Mouse (Mus musculus) heart, embryonic 12.5 days (tissue): ENCODE measurements around the gene Gpr88. TPM values are rescaled to one million over a fixed set of nuclear protein-coding genes. Genes with fewer than 3 reads are reported as not detected.

Experiments
- ATAC-seq: fragments of 200-750 bp; cut with Nextera tagmentation; 2 replicates; pipeline ENCODE4 v1.8.0; 2017; ENCODE audit warnings: moderate TSS enrichment, moderate library complexity; ENCODE audit not compliant: insufficient number of reproducible peaks, low FRiP score
- H3K27ac ChIP-seq: fragments of 300-500 bp; sonication (generic); 2 replicates; pipeline ENCODE4 v1.5.1; 2016; ENCODE audit warnings: mild to moderate bottlenecking, moderate library complexity; ENCODE audit not compliant: poor library complexity, severe bottlenecking
- H3K27me3 ChIP-seq: fragments of 300-500 bp; sonication (generic); replicated peaks from 2 replicates; pipeline ENCODE4 v1.6.1; 2016; ENCODE audit warnings: mild to moderate bottlenecking, moderate library complexity
- H3K36me3 ChIP-seq: fragments of 300-500 bp; sonication (generic); 2 replicates; pipeline ENCODE4 v1.6.1; 2016; ENCODE audit warnings: mild to moderate bottlenecking, moderate library complexity
- H3K4me1 ChIP-seq: fragments of 300-500 bp; sonication (generic); replicated peaks from 2 replicates; pipeline ENCODE4 v1.6.1; 2016; ENCODE audit warnings: mild to moderate bottlenecking
- H3K4me2 ChIP-seq: fragments of 300-500 bp; sonication (generic); 2 replicates; pipeline ENCODE4 v1.6.1; 2016; ENCODE audit warnings: mild to moderate bottlenecking, moderate library complexity
- H3K4me3 ChIP-seq: fragments of 300-500 bp; sonication (generic); 2 replicates; pipeline ENCODE4 v1.5.1; 2016; ENCODE audit warnings: mild to moderate bottlenecking
- H3K9ac ChIP-seq: fragments of 300-500 bp; sonication (generic); 2 replicates; pipeline ENCODE4 v1.6.1; 2016; ENCODE audit warnings: mild to moderate bottlenecking, moderate library complexity
- H3K9me3 ChIP-seq: fragments of 300-500 bp; sonication (generic); replicated peaks from 2 replicates; pipeline ENCODE4 v1.6.1; 2016; ENCODE audit warnings: mild to moderate bottlenecking, moderate library complexity
- WGBS: fragments of 180-500 bp; shearing (Covaris S2); methylation state at CpG from one replicate; pipeline ENCODE4 v1.1.7; 2016; 5-methylcytosine and 5-hydroxymethylcytosine counted together
- polyA plus RNA-seq: library from polyadenylated mRNA; unstranded; fragments of >200 nt; fragmentation: Nextera tagmentation; extraction: Ambion mirVana; gene quantifications from 2 replicates; pipeline ENCODE4 v1.2.1, GENCODE M21; 2016

Gpr88 gene
- polyA plus RNA-seq, 1 experiment from 2014 or later = not detected

DNA sequence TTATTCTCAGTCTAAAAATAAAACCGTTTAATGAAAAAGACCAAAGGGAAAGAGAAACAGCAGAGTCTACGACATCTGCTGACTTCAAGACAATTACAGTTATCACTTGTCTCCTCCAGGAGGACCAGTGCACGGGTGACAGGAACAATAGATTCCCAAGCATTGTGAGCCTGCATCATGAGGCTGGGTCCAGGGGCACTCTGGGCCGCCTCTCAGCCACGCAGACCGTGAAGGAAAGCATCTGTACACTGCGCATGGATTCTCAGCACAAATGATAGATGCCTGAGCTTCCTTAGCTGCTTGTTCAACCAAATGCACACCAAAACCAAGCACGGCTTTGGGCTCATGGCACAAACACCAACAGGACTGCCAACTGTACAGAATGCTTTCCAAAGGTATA lies 23.8 kb upstream of the Gpr88 start:
- Histone ChIP-seq H3K9ac (no peak overlapping the region), H3K4me3 (no peak overlapping the region), H3K36me3 (no peaks in the 10 kb centered on the region; the same call in 1 of the 2 replicates), H3K27ac (no peak overlapping the region), H3K4me2 (no peak overlapping the region), H3K27me3 (no peaks in the 10 kb centered on the region), H3K4me1 (peaks cover 3% of the 10 kb centered on the region; the same call in 1 of the 2 replicates), H3K9me3 (no peaks in the 10 kb centered on the region)
- WGBS = 82% methylated on average over 8 of the region's 8 CpGs
- ATAC-seq = no peak

DNA sequence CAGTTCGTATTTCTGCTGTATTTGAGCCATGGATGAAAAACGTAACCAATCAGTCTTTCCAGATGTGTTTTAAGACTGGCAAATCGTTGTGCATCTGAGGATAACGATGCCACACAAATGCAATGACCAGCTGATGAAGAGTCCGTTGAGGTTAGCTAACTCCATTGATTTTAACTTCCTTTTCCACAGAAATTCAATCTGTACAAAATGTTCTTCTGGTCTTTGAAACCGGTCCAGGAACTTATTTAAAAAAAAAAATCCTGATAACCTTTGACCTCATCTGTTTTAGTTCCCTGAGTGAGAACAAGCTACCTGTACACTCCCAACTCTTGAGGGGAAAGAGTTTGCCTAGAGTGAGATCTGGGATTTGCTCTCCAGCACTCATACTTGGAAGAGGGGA lies 18.4 kb upstream of the Gpr88 start:
- H3K4me3 ChIP-seq = no peak overlapping the region
- no peak overlapping the region for H3K9ac ChIP-seq
- H3K4me1 ChIP-seq = no peaks in the 10 kb centered on the region
- no peaks in the 10 kb centered on the region for H3K36me3 ChIP-seq
- H3K9me3 ChIP-seq = no peaks in the 10 kb centered on the region
- no peak overlapping the region for H3K27ac ChIP-seq
- no peaks in the 10 kb centered on the region for H3K27me3 ChIP-seq
- no peak for ATAC-seq
- 83% methylated on average over 6 of the region's 6 CpGs for WGBS
- H3K4me2 ChIP-seq = no peak overlapping the region

DNA sequence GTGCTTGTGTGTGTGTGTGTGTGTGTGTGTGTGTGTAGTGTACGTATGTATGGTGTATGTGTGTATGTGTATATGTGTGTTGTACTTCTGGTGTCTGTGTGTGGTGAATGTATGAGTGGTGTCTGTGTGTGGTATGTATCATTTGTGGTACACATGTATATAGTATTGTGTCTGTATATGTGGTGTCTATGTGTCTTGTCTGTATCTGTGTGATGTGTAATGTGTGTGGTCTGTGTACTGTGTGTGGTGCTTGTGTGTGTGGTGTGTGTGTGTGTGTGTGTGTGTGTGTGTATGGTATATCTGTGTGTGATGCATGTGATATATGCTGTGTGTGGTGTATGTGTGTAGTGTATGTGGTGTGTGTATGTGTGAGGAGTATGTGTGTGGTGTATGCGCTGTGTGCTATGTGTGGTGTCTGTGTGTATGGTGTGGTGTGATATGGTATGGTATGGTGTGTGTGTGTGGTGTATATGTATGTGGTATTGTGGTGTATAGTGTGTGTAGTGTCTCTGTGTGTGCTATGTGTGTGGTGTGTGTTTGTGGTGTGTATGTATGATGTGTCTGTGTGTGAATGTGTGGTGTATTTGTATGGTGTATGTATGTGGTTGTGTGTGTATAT lies 13.8 kb upstream of the Gpr88 start:
- Histone ChIP-seq H3K36me3 (no peaks in the 10 kb centered on the region), H3K4me2 (no peak overlapping the region), H3K9me3 (no peaks in the 10 kb centered on the region), H3K4me1 (no peaks in the 10 kb centered on the region), H3K27me3 (no peaks in the 10 kb centered on the region), H3K27ac (no peak overlapping the region), H3K4me3 (no peak overlapping the region), H3K9ac (no peak overlapping the region)
- no peak for ATAC-seq
- WGBS = 91% methylated on average over 2 of the region's 2 CpGs

DNA sequence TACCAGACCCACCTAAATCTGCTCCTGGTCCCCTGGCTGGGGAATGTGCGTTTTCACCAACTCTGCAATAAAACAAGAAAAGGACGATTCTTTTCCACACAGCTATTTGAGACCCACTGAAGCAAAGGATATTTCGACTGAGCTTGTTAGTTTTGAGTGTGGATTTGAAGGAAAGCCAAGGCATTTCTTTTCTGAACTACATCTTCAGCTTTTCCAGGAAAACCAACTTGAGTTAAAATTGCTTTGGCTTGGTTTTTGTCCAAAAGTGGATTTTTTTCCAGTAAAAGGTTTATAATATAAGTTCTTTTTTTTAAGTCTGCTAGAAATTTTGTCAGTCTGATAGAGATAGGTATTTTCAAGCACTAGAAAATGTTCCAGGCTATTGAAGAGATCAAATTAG lies 13.1 kb upstream of the Gpr88 start:
- Histone ChIP-seq H3K27me3 (no peaks in the 10 kb centered on the region), H3K4me3 (no peak overlapping the region), H3K4me2 (no peak overlapping the region), H3K9ac (no peak overlapping the region), H3K9me3 (no peaks in the 10 kb centered on the region), H3K36me3 (no peaks in the 10 kb centered on the region), H3K27ac (no peak overlapping the region), H3K4me1 (no peaks in the 10 kb centered on the region)
- 87% methylated on average over 3 of the region's 3 CpGs for WGBS
- no peak for ATAC-seq

DNA sequence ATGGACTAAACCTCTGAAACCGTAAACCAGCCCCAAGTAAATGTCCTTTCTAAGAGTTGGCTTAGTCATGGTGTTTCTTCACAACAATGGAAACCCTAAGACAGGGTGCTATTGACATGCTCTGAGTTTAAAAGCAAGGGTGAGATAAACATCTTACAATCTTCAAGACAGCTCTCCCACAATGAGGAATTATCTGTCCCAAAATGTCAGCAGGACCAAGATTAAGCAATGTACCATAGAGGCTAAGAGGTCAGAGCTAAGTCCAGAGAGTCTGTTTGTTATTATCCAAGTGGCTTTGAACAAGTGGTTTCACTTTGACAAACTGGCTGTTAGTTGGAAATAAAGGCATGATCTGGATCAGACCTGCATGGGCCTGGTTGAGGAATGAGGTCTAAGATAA lies 10.7 kb upstream of the Gpr88 start:
- Histone ChIP-seq H3K4me2 (no peak overlapping the region), H3K9ac (no peak overlapping the region), H3K27me3 (no peaks in the 10 kb centered on the region), H3K4me1 (no peaks in the 10 kb centered on the region), H3K27ac (no peak overlapping the region), H3K36me3 (no peaks in the 10 kb centered on the region), H3K4me3 (no peak overlapping the region), H3K9me3 (no peaks in the 10 kb centered on the region)
- no peak for ATAC-seq
- WGBS = 75% methylated on average over 1 of the region's 1 CpGs

DNA sequence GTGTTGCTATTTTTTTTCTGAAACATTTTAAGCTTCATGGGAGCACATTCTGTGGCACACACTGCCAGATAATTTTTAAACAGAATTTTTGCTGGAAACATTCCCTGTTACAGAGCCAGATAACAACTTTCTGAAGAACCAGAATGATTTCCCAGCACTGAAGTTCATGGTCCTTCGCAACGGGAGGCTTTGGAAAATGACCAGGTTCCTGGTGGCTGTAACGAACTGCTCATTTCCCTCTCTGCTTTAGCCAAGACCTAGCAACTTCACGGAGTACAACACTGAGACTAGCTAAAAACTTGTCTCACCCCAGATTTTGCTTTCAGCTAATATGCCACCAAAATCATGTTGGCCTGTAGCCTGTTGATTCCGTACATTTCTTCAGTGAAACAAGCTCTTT lies 9.8 kb upstream of the Gpr88 start:
- no peak overlapping the region for H3K27ac ChIP-seq
- H3K4me3 ChIP-seq = no peak overlapping the region
- H3K9me3 ChIP-seq = no peaks in the 10 kb centered on the region
- no peaks in the 10 kb centered on the region for H3K4me1 ChIP-seq
- H3K4me2 ChIP-seq = no peak overlapping the region
- no peak for ATAC-seq
- H3K36me3 ChIP-seq = no peaks in the 10 kb centered on the region
- WGBS = 82% methylated on average over 5 of the region's 5 CpGs
- H3K9ac ChIP-seq = no peak overlapping the region
- no peaks in the 10 kb centered on the region for H3K27me3 ChIP-seq

DNA sequence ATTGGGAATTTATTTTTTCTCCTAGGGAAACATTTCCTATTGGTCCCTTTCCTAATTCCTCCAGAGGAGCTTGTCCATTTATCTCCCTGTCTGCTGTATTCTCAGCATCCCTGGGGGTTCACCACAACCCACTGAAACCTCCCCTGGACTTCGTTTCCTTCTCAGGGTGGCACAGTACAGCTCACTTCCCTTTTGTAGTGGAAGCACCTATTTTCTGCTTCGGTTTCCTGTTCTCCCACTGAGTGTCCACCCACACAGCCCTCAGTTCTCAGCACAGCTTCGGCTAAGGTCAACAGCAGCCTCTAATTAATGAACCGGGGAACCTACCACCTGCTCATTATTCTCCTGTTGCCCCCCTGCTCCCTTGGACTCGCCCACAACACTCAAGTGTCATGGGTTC lies 2.8 kb upstream of the Gpr88 start:
- no peak overlapping the region for H3K27ac ChIP-seq
- no peak overlapping the region for H3K4me3 ChIP-seq
- H3K4me1 ChIP-seq = peaks cover 22% of the 10 kb centered on the region
- whole genome bisulfite sequencing = 64% methylated on average over 5 of the region's 5 CpGs
- no peak overlapping the region for H3K9ac ChIP-seq
- no peak overlapping the region for H3K4me2 ChIP-seq
- no peak for ATAC-seq
- no peaks in the 10 kb centered on the region for H3K36me3 ChIP-seq
- no peaks in the 10 kb centered on the region for H3K9me3 ChIP-seq
- peaks cover 47% of the 10 kb centered on the region for H3K27me3 ChIP-seq

DNA sequence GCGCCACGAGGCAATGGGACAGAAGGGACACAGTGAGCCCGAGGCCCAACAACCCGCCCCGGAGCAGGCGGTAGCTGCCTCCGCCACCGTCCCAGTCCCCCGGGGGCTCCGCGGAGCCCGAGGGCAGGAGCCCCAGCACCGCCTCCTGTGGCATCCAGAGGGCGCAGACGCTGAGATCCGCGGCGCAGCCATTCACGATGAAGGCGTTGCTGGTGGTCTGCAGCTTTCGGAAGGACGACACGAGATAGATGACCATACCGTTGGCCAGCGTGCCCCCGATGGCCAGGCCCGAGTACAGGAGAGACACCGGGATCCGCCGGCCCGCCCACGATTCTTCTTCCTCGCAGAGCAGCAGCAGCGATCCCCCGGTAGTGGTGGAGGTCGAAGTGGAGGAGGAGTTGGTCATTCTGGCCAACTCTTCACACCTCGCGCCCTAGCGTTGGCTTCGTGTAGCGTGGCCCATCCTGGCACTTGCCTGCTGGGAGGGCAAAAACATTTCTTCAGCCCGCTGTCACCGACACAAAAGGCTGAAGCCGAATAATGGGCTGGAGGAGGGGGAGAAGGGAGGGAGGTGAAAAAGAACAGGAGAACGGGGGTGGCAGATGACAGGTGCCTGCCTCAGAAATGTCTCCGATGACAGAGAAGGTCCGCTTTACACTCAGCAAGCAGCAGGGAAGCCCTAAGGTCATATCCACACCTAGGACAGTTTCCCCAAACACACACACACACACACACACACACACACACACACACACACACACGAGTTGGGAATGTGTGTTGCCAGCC lies 855 bp downstream of the Gpr88 start:
- Histone ChIP-seq H3K27me3 (peaks cover 67% of the 10 kb centered on the region), H3K27ac (no peak overlapping the region), H3K4me2 (peak overlapping the region; percentile 99), H3K9me3 (no peaks in the 10 kb centered on the region), H3K4me3 (peak overlapping the region; percentile 62), H3K9ac (peak overlapping the region; percentile 60; the same call in 1 of the 2 replicates), H3K4me1 (peaks cover 23% of the 10 kb centered on the region), H3K36me3 (no peaks in the 10 kb centered on the region)
- peak; percentile 46 for ATAC-seq
- under 1% methylated on average over 48 of the region's 48 CpGs for WGBS

DNA sequence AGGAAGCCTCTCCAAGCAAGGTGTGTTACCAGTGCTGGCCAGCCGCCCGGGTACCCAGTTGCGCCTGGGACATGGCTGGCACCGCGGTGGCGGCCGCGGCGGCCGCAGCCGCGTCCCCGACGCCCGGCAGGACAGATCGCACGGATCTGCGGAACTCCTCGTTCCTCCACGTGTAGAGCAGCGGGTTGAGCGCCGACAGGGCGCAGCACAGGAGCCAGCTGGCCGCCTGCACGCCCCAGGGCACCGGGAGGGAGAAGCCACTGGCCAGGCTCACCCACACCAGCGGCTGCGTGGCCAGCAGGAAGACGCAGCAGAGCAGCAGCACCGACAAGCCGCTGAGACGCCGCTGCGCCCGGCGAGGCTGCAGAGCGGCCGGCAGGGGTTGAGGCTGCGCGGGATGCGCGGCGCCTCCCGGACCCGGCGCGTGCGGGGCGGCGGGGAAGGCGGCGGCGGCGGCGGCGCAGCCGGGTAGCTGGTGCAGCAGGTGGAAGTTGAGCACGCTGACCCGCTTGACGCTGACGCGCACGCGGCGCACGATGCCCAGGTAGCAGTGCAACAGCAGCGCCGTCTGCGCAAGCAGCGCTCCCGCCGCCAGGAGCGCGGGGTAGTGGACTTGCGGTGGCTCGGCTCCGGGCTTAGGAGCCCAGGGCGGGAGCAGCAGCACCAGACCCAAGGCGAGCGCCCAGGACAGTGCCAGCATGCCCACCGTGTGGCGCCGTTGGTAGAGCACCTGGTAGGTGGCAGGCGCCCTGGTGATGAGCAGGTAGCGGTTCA lies 1.6 kb downstream of the Gpr88 start:
- under 1% methylated on average over 76 of the region's 86 CpGs for WGBS
- Histone ChIP-seq H3K4me2 (peak overlapping the region; percentile 99), H3K27ac (no peak overlapping the region), H3K36me3 (no peaks in the 10 kb centered on the region), H3K27me3 (peaks cover 73% of the 10 kb centered on the region), H3K4me3 (peak overlapping the region; percentile 62), H3K4me1 (peaks cover 23% of the 10 kb centered on the region), H3K9me3 (no peaks in the 10 kb centered on the region), H3K9ac (peak overlapping the region; percentile 60)
- ATAC-seq = peak; percentile 59

DNA sequence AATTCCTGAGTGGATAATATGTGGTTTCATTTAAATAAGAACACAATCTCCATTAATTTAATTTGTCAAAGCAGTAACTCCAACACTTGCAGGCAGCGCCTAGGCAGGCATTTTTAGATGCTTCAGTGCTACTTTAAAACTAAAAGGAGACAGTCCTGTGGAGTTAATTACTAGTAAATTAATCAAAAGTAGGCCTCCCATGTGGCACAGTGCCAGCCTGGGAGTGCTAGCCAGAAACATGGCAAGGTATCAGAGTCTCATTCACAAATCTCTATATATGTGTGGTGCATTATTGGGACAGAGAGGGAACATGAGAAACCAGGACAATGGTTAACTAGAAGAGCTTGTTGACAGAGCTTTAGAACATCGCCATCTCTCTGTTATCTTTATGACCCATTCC lies 4.3 kb downstream of the Gpr88 start:
- Histone ChIP-seq H3K36me3 (no peaks in the 10 kb centered on the region), H3K4me2 (no peak overlapping the region), H3K27me3 (peaks cover 64% of the 10 kb centered on the region), H3K9me3 (no peaks in the 10 kb centered on the region), H3K4me1 (peaks cover 23% of the 10 kb centered on the region), H3K9ac (no peak overlapping the region), H3K27ac (no peak overlapping the region), H3K4me3 (no peak overlapping the region)
- no peak for ATAC-seq
- 76% methylated on average over 2 of the region's 2 CpGs for WGBS

DNA sequence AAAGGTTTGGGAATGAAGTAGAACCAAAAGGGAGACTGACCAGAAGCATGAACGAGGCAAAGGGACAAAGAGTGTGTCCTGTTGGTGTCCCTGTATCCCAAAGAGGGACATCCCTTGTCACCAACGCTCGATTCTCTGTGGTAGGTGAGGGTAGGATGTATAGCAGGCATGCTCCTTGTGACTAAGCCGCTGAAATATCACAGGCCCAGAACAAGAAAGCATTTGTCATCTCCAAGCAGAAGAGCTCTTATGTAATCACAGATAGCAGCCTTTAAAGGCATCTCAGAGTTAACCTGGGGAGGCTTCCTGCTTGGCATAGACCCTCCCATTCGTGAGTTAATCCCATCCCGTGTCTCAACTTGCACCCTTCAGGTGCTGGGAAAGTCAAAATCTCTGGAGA lies 8.8 kb downstream of the Gpr88 start:
- Histone ChIP-seq H3K36me3 (no peaks in the 10 kb centered on the region), H3K4me3 (no peak overlapping the region), H3K27ac (no peak overlapping the region), H3K4me1 (no peaks in the 10 kb centered on the region), H3K9ac (no peak overlapping the region), H3K9me3 (no peaks in the 10 kb centered on the region), H3K4me2 (no peak overlapping the region), H3K27me3 (peaks cover 34% of the 10 kb centered on the region)
- WGBS = 47% methylated on average over 6 of the region's 6 CpGs
- no peak for ATAC-seq
